Mouse (Mus musculus) spleen, postnatal 4 days (tissue): ENCODE measurements around the gene Ubap2l.

Source experiments
- DNase-seq, 2 experiments: peaks; one replicate each; pipeline ENCODE4 v3.0.0; 2022; ENCODE audit warnings: low spot score in 2 of 2

The Ubap2l gene

DNA sequence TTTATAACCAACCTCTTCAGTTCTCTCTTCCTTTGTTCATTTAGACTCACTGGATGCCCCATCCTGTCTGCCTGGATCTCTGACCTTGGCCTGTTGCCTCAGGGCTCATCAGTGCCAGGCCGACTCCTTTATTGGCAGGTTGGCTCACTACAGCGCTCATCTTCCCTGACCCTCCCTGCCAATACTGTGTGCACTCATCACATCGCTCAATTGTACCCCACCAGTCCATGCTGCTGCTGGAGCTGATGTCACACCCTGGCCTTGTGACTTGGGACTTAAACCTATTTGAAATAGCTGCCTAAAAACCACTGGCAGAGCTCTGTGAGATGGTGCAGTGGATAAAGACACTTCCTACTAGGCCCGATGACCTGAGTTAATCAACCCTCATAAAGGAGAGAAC, 15.4 kb upstream of the Ubap2l start:
- no peak for DNase-seq

GRCm38 (mm10) chr3:90065553-90065952, 13.1 kb upstream of the Ubap2l start:
- peak; percentile 55 to 82 for DNase-seq

DNA sequence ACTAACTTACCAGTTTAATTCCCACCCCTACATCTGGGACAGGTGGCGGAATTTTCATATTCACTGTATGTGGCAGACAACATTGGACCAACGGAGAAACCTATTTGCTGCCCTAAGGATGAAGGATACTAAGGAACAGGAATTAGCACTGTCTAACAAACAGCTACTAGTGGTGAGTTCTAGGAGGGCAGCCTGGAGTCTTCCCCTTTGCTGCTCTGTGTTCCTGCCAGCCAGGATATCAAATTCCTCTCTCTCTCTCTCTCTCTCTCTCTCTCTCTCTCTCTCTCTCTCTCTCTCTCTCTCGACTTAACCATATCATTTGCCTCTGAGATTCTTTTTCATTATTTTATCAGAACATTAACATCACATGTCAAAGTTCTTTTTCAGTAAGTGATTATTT, 12.0 kb upstream of the Ubap2l start:
- DNase-seq: no peak

GRCm38 (mm10) chr3:90062539-90062938, 10.1 kb upstream of the Ubap2l start:
- DNase-seq: no peak

GRCm38 (mm10) chr3:90061549-90061948, 9.1 kb upstream of the Ubap2l start:
- DNase-seq: no peak

GRCm38 (mm10) chr3:90051441-90052350, 732 bp downstream of the Ubap2l start, which contains the start of gene 4933434E20Rik:
Gene 4933434E20Rik, plus strand, starts transcription at chr3:90051636.
- peak; percentile 64 to 87 for DNase-seq

- DNase-seq: no peak
Observed at GRCm38 (mm10) chr3:90049691-90050090, 2.7 kb downstream of the Ubap2l start.

- DNase-seq: no peak
Observed at GRCm38 (mm10) chr3:90036263-90036662, 16.2 kb downstream of the Ubap2l start.

DNA sequence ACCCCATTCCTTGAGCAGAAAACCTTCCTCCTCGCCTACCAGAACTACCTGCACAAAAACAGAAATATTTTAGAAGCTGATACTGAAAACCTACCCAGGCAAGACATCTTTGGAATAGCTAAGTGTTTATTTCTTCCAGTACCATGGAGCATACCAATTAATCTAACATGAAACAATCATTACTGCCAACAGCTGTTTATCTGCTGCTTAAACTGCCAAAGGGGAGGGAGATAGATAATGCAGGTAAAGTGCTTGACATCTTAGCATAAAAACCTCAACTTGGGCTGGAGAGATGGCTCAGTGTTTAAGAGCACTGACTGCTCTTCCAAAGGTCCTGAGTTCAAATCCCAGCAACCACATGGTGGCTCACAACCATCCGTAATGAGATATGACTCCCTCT, 17.8 kb downstream of the Ubap2l start:
- DNase-seq: no peak

DNA sequence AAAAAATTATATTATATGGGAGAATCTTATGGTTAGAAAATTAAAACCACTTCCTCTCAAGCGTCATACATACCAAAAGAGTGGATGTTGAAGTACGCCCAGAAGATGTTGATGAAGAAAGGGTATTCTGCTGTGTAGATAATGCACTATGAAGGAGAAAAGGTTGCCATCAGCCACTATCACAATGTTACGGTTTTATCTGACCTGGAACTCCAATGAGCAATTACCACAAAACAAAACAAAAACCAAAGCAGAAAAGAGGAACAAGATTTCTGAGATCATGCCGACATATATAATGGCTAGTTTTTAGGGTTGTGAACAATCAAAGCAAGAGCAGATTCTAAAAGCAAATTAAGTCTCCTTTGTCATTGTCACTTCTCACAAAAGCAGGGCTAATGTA, 35.8 kb downstream of the Ubap2l start:
- DNase-seq: no peak

DNA sequence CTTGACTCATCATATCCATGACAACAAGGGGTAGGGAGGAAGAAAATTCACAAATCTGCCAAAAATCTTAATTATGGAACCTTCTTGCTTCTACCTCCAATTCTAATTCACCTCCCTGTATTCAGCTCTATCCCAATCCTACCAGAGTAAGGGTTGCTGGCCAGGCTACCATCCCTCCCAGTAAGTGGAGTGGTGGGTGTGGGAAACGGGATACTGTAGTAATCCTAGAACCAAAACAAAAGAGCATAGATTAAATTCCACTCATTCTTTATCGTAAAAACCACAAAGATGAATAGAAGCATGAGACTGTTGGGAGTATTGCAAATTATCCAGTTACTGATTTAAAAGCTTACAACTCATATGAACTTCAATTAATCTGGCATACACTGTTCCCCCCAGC, 42.1 kb downstream of the Ubap2l start:
- no peak for DNase-seq

GRCm38 (mm10) chr3:90004091-90004796, 48.2 kb downstream of the Ubap2l start:
- DNase-seq: no peak

DNA sequence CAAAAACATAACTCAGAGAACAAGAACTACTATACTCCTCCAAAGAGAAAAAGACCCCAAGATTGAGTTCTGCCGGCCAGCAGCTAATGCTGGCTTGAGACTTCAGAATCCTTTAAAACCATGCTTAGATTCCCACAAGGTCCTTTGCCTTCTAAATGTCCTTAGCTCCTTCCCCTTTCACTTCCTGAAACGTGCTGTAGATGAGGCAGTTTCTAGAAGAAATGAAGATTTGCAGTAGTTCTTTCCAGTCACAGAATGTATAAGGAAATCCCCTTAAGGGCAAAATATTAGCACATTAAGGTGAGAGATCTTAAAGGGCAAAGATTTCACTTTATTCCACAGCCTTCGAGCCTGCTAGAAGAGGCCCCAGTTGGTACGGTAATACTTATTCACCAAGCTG, 52.6 kb downstream of the Ubap2l start:
- DNase-seq: no peak

- peak in 1 of 2 experiments; percentile 14 for DNase-seq
Observed at GRCm38 (mm10) chr3:89999090-89999489, 53.3 kb downstream of the Ubap2l start.

DNA sequence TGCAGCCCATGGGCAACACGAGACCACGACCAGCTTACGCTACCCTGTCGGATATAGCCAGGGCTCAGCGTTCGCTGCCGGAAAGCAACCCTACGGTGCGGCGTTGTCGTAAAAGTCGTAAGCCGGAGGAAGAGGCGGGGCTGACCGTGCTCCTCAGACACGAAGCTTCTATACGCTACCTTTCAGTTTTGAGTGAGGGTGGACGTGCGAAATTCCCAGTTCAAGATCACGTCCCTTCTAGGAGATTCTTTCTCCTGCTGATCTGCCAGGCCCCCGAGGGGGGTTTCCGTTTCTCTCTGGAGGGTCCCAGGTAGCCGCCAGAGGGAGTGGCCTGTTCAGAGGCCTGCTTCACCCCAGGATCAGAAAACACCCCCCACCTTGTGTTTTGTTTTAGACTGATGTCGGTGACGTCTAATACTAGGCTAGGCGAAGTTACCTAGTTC, 53.8 kb downstream of the Ubap2l start, which contains the start of gene Hax1:
TSS of gene Hax1 (minus strand) at position 169 of the 443 bp plus-strand sequence.
- peak; percentile 93 to 96 for DNase-seq

GRCm38 (mm10) chr3:89997791-89998495, 54.5 kb downstream of the Ubap2l start:
- DNase-seq: peak in 1 of 2 experiments; percentile 13

- DNase-seq: no peak
Observed at GRCm38 (mm10) chr3:89994807-89995515, 57.5 kb downstream of the Ubap2l start.

DNA sequence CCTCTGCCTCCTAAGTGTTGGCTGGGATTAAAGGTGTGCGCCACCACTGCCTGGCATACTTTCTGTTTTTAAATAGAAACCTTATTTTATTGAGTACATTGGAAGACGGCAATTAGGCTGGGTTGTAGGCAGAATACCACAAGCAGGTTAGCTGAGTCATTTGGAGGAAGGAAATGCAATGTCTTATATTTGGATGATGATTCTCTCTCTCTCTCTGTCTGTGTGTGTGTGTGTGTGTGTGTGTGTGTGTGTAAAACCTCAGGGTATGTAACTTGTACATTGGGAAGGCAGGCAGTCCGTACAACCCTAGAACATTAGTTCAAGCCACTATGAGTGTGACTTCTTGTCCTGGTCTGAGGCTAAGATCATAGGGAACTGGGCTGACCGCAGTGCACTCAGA, 64.6 kb downstream of the Ubap2l start:
- no peak for DNase-seq

- no peak for DNase-seq
Observed at GRCm38 (mm10) chr3:89987211-89987610, 65.2 kb downstream of the Ubap2l start.

DNA sequence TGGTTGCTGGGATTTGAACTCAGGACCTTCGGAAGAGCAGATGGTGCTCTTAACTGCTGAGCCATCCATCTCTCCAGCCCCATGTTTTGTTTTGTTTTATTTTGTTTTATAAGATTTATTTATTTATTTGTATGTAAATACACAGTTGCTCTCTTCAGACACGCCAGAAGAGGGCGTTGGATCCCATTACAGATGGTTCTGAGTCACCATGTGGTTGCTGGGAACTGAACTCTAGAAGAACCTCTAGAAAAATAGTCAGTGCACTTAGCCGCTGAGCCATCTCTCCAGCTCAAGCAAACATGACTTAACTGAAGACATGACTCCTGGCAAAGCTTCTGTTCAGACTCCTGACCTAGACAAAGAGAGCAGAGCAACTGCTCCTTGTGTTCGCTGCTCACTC, 70.0 kb downstream of the Ubap2l start:
- DNase-seq: no peak

- DNase-seq: no peak
Observed at GRCm38 (mm10) chr3:89976859-89977258, 75.6 kb downstream of the Ubap2l start.
